Mouse (Mus musculus) thymus, postnatal 25 days (tissue): ENCODE data around the gene Setd1a.

Experiments used
- DNase-seq: peaks from one replicate; pipeline ENCODE4 v3.0.0; 2022

The Setd1a gene

GRCm38 (mm10) chr7:127800435-127801009 is 24.1 kb downstream of the Setd1a start, which contains the start of gene Hsd3b7:
Gene Hsd3b7 (plus strand): TSS chr7:127800604.
- peak; percentile 79 for DNase-seq

DNA sequence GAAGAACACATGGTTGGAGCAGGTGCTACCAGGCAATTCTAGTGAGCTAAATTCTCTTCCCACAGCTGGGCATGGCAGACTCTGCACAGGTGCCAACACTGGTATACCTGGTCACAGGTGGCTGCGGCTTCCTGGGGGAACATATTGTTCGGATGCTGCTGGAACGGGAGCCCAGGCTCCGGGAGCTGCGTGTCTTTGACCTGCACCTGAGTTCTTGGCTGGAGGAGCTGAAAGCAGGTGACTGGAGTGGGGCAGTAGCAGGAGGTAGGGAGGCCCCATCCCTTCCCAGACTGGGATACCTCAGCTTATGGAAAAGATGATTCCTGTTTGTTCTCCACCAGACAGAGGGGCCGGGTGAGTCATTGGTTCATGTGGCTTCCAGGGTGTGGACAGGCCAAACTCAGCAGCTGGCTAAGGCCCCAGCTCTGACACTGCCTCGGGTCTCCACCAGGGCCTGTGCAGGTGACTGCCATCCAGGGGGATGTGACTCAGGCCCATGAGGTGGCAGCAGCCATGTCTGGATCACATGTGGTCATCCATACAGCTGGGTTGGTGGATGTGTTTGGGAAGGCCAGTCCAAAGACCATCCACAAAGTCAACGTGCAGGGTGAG is 24.6 kb downstream of the Setd1a start:
- no peak for DNase-seq

GRCm38 (mm10) chr7:127802313-127802712 is 25.8 kb downstream of the Setd1a start:
- no peak for DNase-seq

DNA sequence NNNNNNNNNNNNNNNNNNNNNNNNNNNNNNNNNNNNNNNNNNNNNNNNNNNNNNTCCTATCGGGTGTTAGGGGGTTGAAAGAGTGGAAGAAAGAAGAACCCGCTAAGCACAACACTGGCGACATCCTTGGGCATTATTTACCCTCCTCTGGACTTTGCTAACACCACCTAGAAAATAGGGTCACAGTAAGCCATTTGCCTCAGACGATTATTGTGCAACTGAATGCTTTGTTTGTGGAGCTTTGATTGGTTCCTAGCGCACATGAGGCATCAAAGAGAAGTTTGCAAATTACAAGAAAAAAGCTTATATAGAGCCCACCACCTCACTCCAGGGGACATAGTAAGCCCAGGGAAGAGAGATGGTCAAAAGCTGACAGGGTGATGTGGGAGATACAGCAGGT is 32.4 kb downstream of the Setd1a start:
- DNase-seq: no peak

DNA sequence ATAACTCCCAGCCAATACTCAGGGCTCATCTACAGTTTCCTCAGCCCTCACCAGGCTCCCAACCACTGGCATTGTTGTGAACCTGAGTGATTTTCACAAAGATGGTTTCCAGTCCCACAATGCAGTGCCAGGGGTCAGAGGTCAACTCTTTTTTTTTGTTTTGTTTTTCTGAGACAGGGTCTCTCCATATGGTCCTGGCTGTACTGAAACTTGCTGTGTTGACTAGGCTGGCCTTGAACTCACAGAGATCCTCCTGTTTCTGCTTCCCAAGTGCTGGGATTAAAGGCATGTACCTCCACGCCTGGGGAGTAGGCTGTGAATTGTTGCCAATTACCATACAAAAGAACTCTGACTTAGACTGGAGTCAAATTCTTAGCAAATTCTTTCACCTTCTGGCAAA is 33.4 kb downstream of the Setd1a start:
- no peak for DNase-seq

DNA sequence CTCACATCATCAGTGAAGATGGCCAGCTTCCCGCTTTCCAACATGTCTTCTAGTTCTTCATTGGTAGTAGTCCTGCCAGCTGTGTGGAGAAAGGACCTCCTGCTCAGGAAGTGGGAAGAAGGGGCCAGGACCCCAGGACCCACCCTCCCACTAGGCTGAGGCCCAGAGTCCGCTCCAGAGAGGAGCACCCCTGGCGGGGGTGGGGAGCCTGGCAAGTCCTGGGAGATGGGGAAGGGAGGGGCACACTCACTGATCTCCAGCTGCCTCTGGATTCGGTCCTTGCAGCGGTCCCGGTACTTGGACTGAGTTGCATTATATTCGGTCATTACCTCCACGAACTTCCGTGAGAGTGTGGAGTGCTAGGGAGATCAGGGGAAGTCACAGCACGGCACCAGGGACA is 34.2 kb downstream of the Setd1a start:
- DNase-seq: no peak

GRCm38 (mm10) chr7:127811240-127811639 is 34.8 kb downstream of the Setd1a start:
- DNase-seq: no peak

GRCm38 (mm10) chr7:127812292-127812691 is 35.8 kb downstream of the Setd1a start:
- no peak for DNase-seq

DNA sequence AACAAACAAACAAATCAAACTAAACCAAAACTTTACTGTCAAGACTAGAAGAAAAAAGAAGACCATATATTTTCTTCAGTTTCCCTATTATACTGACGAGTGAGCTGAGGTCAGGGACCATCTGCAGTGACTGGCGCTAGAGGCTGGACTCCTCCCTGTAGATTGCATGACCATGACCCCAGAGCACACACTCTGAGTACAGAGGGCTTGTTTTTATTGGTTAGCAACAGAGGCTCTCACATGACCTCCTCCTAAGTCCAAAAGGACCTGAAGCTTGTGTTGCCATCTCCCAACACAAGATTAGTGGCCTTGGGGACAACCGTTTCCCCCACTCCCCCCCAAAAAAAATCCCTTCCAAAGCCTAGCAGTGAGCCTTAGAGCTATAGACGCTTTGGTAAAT is 37.4 kb downstream of the Setd1a start:
- no peak for DNase-seq

- no peak for DNase-seq
Observed at GRCm38 (mm10) chr7:127814241-127814921, 37.9 kb downstream of the Setd1a start.

DNA sequence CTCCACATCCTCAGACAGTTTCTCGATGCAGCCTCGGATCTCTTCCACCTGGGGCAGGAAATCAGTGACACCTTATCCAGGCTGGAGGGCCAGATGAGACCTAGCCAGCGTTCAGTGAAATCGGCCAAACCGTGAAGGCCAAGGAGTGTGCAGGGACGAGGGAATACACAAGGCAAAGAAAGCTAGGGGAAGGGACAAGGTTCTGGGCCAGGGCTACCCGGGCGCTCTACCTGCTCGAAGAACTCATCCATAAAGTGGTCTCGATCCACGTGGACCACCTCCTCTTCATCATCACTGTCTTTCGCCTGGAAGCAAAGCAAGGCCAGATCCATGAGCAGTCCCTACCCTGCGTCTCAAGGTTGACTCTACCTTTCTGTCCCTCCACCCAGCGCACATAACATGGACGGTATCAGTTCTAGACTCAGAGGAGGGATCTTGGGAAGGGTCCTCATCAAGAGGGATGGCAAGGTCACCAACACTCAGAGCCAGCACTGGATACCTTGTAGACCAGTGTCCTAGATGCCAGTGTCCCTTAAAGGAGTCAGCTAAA is 38.7 kb downstream of the Setd1a start:
- DNase-seq: no peak

- peak; percentile 62 for DNase-seq
Observed at GRCm38 (mm10) chr7:127815954-127816821, 39.7 kb downstream of the Setd1a start.

GRCm38 (mm10) chr7:127817053-127817452 is 40.6 kb downstream of the Setd1a start:
- no peak for DNase-seq

DNA sequence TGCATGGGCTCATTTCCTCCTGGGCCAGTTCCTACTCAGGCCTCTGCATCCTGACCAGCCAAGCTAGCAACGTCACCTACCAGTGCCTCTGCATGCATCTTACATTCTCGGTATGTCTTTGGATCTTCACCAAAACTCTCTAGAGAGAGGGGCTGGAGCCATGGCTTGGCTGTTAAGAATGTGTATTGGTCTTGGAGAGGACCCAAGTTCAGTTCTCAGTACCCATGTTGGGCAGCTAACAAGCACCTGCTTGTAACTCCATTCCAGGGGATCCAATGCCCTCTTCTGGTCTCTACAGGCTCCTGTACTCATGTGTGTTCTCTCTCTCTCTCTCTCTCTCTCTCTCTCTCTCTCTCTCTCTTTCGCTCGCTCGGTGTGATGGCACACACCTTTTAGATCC is 41.3 kb downstream of the Setd1a start:
- DNase-seq: no peak

DNA sequence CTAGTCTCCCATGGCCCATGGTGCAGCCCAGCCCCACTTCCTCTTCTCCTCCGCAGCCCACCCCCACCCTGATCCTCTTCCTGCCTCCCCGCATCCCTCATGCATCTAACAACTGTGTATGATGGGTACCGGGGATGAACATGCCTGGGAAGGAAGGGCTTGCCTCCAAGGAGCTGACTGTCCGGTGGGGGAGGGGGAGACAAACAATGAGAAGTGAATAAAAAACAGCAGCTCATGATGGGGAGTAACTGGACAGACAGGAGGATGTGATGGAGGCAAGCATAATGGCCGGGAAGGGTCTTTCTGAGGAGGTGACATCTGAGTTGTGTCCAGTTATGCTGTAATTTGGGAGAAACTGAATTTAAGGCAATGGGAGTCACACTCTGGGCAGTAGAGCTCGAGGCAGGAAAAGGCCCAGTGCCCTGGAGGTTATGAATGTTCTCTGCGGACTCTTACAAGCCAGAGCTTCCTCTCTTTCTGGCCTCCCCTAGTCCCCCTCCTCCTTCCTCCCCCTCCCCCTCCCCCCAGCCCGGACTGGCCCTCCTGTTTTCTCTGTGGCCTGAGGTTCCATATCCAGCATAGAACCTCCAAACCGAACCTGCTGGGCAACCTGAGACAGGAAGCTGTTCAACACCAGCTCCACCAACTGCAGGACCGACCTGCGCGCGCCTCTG is 44.5 kb downstream of the Setd1a start:
- DNase-seq: no peak

GRCm38 (mm10) chr7:127822494-127822893 is 46.0 kb downstream of the Setd1a start:
- DNase-seq: no peak

DNA sequence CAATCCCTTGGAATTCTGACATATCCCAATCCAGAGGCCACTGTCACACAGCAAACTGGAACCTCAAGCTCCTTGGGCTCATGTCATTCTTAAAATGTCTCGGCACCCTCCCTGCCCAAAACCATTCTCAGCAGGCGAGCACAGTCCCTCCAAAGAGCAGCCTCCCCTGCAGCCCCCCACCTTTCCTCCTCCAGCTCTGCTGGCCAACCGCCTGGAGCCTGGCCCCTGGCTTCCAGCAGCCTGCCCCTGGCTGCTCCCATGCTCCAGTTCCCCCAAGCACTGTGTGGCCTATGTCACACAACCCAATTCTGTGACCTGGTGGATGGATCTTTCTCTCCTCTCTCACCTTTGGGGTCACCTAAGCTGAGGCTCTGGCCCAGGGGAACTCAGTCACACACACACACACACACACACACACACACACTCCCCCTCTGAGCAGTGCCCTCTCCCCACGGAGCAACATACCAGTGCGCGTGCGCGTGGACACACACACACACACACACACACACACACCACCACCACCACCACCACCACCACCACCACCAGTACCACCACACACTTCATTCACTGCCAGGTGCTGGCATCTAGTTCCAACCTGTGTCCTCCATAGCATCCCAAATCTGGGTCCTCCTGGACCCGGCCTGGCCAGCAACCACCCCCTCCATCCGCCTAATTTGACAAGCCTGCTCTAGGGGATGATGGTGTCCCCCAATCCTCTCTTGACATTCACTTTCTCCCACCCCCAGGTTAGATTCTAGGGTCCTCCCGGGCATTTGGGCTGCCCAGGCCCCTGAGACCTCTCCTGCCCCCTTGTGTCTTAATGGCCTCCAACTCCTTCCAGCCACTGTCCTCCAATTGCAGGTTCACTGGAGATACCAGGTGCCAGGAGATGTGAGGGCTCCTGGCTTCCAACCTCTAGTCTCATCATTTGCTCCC is 47.0 kb downstream of the Setd1a start:
- no peak for DNase-seq

DNA sequence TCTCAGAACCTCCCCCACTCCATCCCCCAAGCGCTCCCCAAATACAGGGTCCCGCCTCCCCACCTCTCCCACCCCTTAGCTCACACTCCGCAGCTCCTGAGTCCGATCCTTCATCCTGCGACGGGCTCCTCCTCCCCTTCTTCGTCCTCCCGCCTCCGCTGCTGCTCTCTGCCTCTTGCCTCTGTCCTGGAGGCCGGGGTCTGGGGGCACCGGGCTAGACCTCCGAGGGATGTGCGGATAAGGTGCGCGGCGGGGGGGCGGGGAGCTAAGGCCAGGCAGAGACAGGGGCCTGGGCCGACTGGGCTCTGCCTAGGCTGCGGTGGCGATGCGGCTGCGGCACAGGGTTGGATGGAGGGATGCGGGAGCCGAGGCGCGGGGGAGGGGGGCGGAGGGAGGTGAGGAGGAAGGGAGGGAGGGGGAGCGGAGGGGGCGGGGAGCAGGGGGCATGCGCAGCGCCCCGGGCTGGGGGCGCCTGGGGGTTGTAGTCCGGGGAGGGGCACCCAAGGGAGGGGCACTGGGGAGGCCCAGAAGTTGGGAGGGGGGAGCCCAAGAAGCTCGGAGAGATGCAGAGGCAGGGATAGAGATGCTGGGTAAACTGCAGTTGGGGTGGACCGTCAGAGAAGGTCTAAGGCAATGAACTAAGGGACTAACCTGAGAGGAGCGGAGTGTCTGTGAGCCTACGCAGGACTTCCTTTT is 47.9 kb downstream of the Setd1a start, which contains the start of the genes Stx4a and Stx1b:
Stx4a (plus strand) TSS at position 119 of the 696 bp plus-strand sequence.
Stx1b (minus strand) TSS at position 374 of the 696 bp plus-strand sequence.
- no peak for DNase-seq

- DNase-seq: no peak
Observed at GRCm38 (mm10) chr7:127835550-127835949, 59.1 kb downstream of the Setd1a start.

DNA sequence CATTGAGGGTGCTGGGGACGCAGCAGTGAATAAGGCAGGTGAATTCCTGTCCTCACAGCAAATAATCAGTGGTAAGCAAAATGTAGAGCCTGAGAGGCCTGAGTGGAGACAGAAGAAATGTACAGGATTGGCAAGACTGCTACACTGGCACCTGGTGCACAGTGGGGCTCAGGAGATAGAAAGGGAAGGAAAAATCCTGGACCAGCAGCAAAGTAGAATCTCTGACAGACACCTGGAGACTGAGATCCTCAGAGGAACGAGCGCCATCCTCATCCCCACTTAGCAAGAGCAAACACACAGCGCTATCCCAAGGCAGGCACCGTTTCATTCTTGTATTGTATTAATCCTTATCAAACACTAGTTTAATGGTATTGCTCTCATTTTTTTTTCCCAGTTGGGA is 61.0 kb downstream of the Setd1a start:
- DNase-seq: no peak
